ENCODE assay signal across 8 mouse cellular contexts in genomic region chr11:80778916-80779526, GRCm38 (mm10). TPM values are rescaled to one million over a fixed set of nuclear protein-coding genes. Genes with fewer than 3 reads are reported as not detected.
DNase-seq lines count a peak whose midpoint lies in the region; ATAC-seq and TF ChIP-seq lines count a peak whose summit lies in the region.

No protein-coding gene starts in this region.

- H3K27ac ChIP-seq in testis, adult 2 months (ENCODE audit: control insufficient read depth, insufficient read depth, low read depth, low read length): no peak overlapping the region; the same call in 1 of the 2 replicates
- no peak overlapping the region for H3K27ac ChIP-seq in liver, embryonic 11.5 days (ENCODE audit: low read depth, low read length)

- peaks cover 3% of the 10 kb centered on the region for H3K4me1 ChIP-seq in testis, adult 2 months (ENCODE audit: control insufficient read depth, insufficient read depth, low read length)
- peaks cover 9% of the 10 kb centered on the region for H3K4me1 ChIP-seq in liver, embryonic 11.5 days (replicated peaks; ENCODE audit: control insufficient read depth, insufficient read depth, low read length)

- no peak; the same call in 1 of the 2 replicates for ATAC-seq in liver, embryonic 11.5 days (replicated peaks; ENCODE audit: low FRiP score)

- peak overlapping the region; percentile 86 for H3K4me3 ChIP-seq in testis, adult 2 months (ENCODE audit: control insufficient read depth, low read depth, low read length)
- H3K4me3 ChIP-seq in liver, embryonic 11.5 days (ENCODE audit: low read depth, low read length): peak overlapping the region; percentile 77

- peak overlapping the region; percentile 97 for H3K4me2 ChIP-seq in liver, embryonic 11.5 days

- no peak for TF ChIP-seq CTCF in testis, adult 2 months (IDR thresholded peaks at IDR 0.05; ENCODE audit: control insufficient read depth, insufficient read depth, insufficient replicate concordance, low read depth, low read length)

- no peaks in the 10 kb centered on the region for H3K27me3 ChIP-seq in testis, adult 2 months (ENCODE audit: control insufficient read depth, insufficient read depth, low read length)
- no peaks in the 10 kb centered on the region for H3K27me3 ChIP-seq in liver, embryonic 11.5 days (replicated peaks; ENCODE audit: control insufficient read depth, insufficient read depth, low read length)

- H3K9ac ChIP-seq in liver, embryonic 11.5 days (ENCODE audit: low read depth, low read length): peak overlapping the region; percentile 79

- 5% methylated on average over 18 of the region's 18 CpGs for WGBS in liver, embryonic 11.5 days

- DNase-seq in cerebellum, adult 9-10 months: peak; percentile 26
- no peak for DNase-seq in cerebellum, adult 8-10 months
- DNase-seq in testis, postnatal 14 days (ENCODE audit: low spot score): no peak
- no peak for DNase-seq in liver, embryonic 11.5 days (ENCODE audit: low spot score)
- DNase-seq in urinary bladder, postnatal 10 days (ENCODE audit: low spot score): no peak
- DNase-seq in cerebellum, postnatal 25 days: no peak
- DNase-seq in right cerebral cortex, adult 18-20 months: no peak

- TF ChIP-seq POLR2A in testis, adult 2 months (IDR thresholded peaks at IDR 0.05; ENCODE audit: control insufficient read depth, low read depth, low read length): no peak

- no peaks in the 10 kb centered on the region for H3K36me3 ChIP-seq in testis, adult 2 months (ENCODE audit: control insufficient read depth, insufficient read depth, low read length)
- no peaks in the 10 kb centered on the region for H3K36me3 ChIP-seq in liver, embryonic 11.5 days (ENCODE audit: control insufficient read depth, insufficient read depth, low read length)

- H3K9me3 ChIP-seq in liver, embryonic 11.5 days (ENCODE audit: control insufficient read depth, low read length): no peaks in the 10 kb centered on the region

RNA-seq across cellular contexts. Expression of gene Myo1d, which starts 0.8 kb away (rescaled TPM):
- 4.4 and 4.6 TPM in 2 replicates for polyA plus RNA-seq in testis, adult 2 months (2012; rRNA removed)
- 9.3 TPM in 2 replicates for polyA plus RNA-seq in liver, embryonic 11.5 days (2014; fragmentation: Nextera tagmentation; extraction: Ambion mirVana)

RNA-seq across cellular contexts. Expression of gene Tmem98, which starts 31.0 kb away (rescaled TPM):
- 4.3 and 4.5 TPM in 2 replicates for polyA plus RNA-seq in testis, adult 2 months (2012; rRNA removed)
- 49.0 and 52.3 TPM in 2 replicates for polyA plus RNA-seq in liver, embryonic 11.5 days (2014; fragmentation: Nextera tagmentation; extraction: Ambion mirVana)
